ENCODE assay signal across 18 mouse cellular contexts in genomic region chr12:96771222-96771621, GRCm38 (mm10).
"Had no signal": no experiment of that assay in that cellular context is flagged by ENCODE, and none has a peak within 500 bp of the region (broad histone marks: within the 10 kb centered on the region; RNA-seq: fewer than 3 reads in every experiment).

No protein-coding gene starts in this region.

- H3K27ac ChIP-seq: midbrain, embryonic 10.5 days; midbrain, embryonic 12.5 days; neural tube, embryonic 13.5 days; neural tube, embryonic 15.5 days had no signal

- DNase-seq: lung, adult 18-20 months; lung, embryonic 14.5 days; lung, postnatal 10 days; lung, postnatal 4 days; midbrain, embryonic 14.5 days; right cerebral cortex, adult 18-20 months; right cerebral cortex, postnatal 25 days; right cerebral cortex, postnatal 4 days; spleen, adult 18-20 months; thymus, adult 18-20 months; thymus, postnatal 14 days; thymus, postnatal 36 days had no signal

- H3K36me3 ChIP-seq: midbrain, embryonic 10.5 days; midbrain, embryonic 12.5 days; neural tube, embryonic 13.5 days; neural tube, embryonic 15.5 days had no signal

- ATAC-seq: midbrain, embryonic 16.5 days had no signal

- H3K4me1 ChIP-seq: midbrain, embryonic 10.5 days; midbrain, embryonic 12.5 days; neural tube, embryonic 13.5 days; neural tube, embryonic 15.5 days had no signal

- H3K4me2 ChIP-seq: lung, embryonic 14.5 days; midbrain, embryonic 12.5 days; neural tube, embryonic 13.5 days; neural tube, embryonic 15.5 days had no signal

- H3K27me3 ChIP-seq: midbrain, embryonic 12.5 days; neural tube, embryonic 13.5 days; neural tube, embryonic 15.5 days had no signal

- H3K4me3 ChIP-seq: midbrain, embryonic 10.5 days; midbrain, embryonic 12.5 days; myocyte; neural tube, embryonic 13.5 days; neural tube, embryonic 15.5 days had no signal

- H3K9ac ChIP-seq: lung, embryonic 14.5 days; midbrain, embryonic 12.5 days; neural tube, embryonic 13.5 days; neural tube, embryonic 15.5 days had no signal

- H3K9me3 ChIP-seq: midbrain, embryonic 10.5 days; midbrain, embryonic 12.5 days; neural tube, embryonic 13.5 days; neural tube, embryonic 15.5 days had no signal
